Mouse (Mus musculus) effector memory CD4-positive, alpha-beta T cell, adult 5 months (primary cell): Measurements from ENCODE around the gene Btbd35f14. TPM values are rescaled to one million over a fixed set of nuclear protein-coding genes. Genes with fewer than 3 reads are reported as not detected.

Experiments
- polyA plus RNA-seq: library from polyadenylated mRNA; unstranded; fragments of 100-300 nt; shearing (Covaris generic); gene quantifications from one replicate; pipeline ENCODE4 v1.2.1, GENCODE M21; 2017

The Btbd35f14 gene
- polyA plus RNA-seq: not detected

DNA sequence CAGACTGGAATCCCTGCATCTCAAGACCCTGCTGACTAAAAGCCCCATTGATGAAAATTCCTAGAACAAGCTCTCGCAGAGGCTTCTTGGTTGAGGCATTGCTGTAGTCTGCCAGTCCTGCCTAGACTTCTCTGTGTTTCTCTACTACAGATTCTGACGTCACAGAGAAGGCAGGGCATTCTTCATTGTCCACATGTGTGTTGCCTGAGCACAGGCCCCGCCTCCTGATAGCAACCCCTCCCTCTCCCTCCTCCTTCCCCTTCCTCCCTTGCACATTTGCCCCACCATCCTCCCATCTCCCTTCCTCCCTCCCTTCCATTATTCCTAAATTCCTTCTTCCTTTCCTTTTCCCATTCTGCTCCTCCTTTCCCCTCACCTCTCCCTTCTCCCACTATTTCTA is at the start of gene Btbd35f14:
Gene Btbd35f14, minus strand, starts transcription at position 101 of the 400 bp plus-strand sequence.

DNA sequence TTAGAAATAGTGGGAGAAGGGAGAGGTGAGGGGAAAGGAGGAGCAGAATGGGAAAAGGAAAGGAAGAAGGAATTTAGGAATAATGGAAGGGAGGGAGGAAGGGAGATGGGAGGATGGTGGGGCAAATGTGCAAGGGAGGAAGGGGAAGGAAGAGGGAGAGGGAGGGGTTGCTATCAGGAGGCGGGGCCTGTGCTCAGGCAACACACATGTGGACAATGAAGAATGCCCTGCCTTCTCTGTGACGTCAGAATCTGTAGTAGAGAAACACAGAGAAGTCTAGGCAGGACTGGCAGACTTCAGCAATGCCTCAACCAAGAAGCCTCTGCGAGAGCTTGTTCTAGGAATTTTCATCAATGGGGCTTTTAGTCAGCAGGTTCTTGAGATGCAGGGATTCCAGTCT is 45.3 kb downstream of the Btbd35f14 start, which contains the start of gene Btbd35f13:
Gene Btbd35f13, plus strand, starts transcription at position 301 of the 400 bp plus-strand sequence.

Other genes with a start within 250 kb of the Btbd35f14 start
- not detected for gene Btbd35f15, start 125.0 kb downstream of the Btbd35f14 start, polyA plus RNA-seq
- not detected for gene Btbd35f13, start 45.2 kb downstream of the Btbd35f14 start, polyA plus RNA-seq